Mouse (Mus musculus): ENCODE results near the gene Extl1.

Extl1 gene

GRCm38 (mm10) chr4:134314081-134314655, 69.5 kb downstream of the Extl1 start:
- no peak for DNase-seq (ENCODE audit: low spot score in 2 of 2)

DNA sequence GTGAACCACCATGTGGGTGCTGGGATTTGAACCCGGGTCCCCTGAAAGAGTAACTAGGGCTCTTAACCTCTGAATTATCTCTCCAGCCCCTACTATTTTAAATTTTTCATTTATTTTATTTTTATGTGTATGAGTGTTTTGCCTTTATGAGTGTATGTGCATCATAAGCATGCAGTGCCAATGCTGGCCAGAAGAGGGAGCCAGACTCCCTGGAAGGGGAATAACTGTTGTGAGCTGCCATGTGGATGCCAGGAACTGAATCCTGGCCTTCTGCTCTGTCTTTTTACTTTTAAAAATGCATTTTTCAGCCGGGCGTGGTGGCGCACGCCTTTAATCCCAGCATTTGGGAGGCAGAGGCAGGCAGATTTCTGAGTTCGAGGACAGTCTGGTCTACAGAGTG, 70.7 kb downstream of the Extl1 start:
- no peak for DNase-seq (ENCODE audit: low spot score in 2 of 2)

DNA sequence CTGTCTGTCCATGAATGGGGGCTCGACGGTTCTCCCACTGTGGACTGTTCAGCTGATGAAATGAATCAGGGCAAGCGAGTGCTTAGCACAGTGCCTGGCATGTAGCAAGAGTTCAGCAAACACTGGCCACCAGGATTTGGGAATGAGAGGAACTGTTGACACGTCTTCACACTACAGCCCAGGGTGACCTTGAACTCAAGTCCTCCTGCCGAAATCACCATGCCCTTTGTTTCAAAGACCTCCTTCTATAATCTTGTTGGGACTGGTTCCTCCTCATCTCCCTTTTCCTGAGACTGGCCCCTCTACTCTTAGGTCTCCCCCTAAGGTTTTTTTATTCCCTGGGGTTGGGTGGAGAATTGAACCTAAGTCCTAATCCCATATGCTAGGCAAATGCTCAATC, 71.3 kb downstream of the Extl1 start:
- DNase-seq (ENCODE audit: low spot score in 2 of 2), result no peak

DNA sequence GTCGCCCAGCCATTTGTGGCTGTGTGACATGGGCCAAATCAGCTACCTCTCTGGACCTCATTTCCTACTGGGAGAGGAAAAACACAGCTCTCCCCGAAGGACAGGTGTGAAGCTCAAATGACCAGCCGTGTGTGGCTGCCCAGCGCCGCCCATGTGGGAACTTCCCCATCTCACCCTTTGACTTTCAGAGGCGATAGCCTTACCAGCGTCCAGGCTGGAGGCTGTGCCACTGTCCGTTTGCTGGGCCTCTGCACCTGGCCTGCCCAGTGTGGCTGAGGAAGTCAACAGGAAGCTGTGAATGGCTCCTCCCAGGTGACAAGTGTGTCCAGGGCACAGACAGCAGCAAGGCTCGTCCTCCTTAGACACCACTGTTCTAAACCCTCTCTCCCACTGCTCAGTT, 71.9 kb downstream of the Extl1 start:
- no peak for DNase-seq (ENCODE audit: low spot score in 2 of 2)

- no peak for DNase-seq (ENCODE audit: low spot score in 2 of 2)
These were observed 73.0 kb downstream of the Extl1 start for GRCm38 (mm10) chr4:134310656-134311055.

DNA sequence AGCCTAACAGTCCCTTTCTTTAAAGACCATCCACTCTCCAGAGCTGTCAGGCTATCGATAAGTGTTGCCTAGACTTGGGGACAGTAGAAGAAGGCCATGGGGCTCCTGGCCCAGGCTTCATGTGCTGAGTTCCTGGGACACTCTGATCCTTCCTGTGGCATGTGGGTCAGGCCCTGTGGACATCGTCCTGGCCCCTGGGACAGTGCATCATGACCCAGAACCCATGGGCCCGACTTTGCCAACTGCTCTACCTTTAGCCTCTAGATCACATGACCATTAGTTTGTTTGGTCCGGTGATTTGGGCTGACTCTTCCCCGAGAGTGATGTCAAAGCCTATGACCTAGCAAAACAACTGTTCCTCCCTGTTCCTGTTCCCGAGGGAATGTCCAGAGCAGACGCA, 73.5 kb downstream of the Extl1 start:
- no peak for DNase-seq (ENCODE audit: low spot score in 2 of 2)

DNA sequence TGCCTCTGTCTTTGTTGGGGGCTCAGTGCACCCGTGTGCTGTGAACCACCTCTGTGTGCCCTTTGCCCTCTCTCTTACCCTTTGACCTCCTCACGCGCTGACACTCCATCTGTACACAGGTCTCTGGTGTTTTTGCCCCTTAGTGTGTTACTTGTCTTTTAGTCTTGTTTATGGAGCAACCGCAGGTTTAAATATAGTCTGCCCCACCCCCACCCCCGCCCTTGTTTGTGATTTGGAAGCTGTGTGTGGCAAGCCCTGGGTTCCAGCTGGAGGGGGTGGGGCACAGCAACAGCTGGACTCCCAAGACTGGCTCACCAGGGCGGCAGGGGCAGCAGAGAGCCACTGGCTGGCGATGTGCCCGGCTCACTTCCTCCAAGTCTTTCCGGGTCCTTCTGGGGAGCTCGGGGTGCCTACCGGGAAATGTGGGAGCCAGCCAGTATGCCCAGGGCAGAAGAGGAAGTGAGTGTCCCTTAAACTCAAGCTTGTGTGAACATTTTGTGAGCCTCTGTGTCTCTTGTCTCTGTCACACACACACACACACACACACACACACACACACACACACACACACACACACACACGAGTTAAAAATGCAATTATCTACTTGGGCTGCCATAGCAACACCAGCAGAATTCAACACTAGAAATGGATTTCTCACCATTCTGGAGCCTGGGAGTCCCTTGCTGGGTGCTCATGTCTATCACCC, 76.1 kb downstream of the Extl1 start:
- peak in 1 of 2 experiments; percentile 61 for DNase-seq (ENCODE audit: low spot score in 2 of 2)

DNA sequence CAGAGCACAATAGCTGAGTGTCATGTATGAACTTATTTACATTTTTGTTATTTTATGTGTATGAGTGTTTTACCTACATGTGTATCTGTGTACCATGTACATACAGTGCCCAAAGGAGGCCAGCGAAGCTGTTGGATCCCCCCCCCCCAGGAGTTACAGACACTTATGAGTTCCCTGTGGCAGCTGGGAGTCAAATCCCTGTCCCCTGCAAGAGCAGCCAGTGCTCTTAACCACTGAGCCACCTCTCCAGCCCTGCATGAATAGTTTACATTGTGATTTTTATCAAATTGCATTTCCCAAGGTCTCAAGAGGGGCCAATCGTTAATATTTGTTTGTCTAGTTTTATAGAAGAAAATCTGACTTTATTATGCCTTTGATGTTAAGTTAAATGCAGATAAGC, 76.7 kb downstream of the Extl1 start:
- DNase-seq (ENCODE audit: low spot score in 2 of 2), result no peak
